Mouse (Mus musculus) MEL (cell line): ENCODE data around the gene Btbd1. TPM values are rescaled to one million over a fixed set of nuclear protein-coding genes. Genes with fewer than 3 reads are reported as not detected.

Experiments used
- DNase-seq: peaks from one replicate; pipeline ENCODE4 v3.0.0; 2011; ENCODE audit warnings: low read depth, low spot score
- H3K27ac ChIP-seq: 2 replicates; pipeline ENCODE4 v1.5.1; 2012; ENCODE audit warnings: low read depth, mild to moderate bottlenecking, control low read depth, low read length, moderate library complexity; ENCODE audit not compliant: control insufficient read depth
- H3K27me3 ChIP-seq, 2 experiments: fragments of 150-350 bp in 1 of 2; sonication (generic) in 1 of 2; 2 replicates each; pipeline ENCODE4 v1.6.1; 2012; ENCODE audit warnings: low read length in 2 of 2, mild to moderate bottlenecking in 2 of 2, improper control_type of control experiment in 1 of 2, moderate library complexity in 1 of 2; ENCODE audit not compliant: insufficient read depth in 2 of 2, control insufficient read depth in 1 of 2
- H3K36me3 ChIP-seq, 2 experiments: 2 replicates each; pipeline ENCODE4 v1.6.1; 2012 to 2014; ENCODE audit warnings: low read length in 2 of 2, improper control_type of control experiment in 1 of 2, inconsistent platforms in 1 of 2, mild to moderate bottlenecking in 1 of 2; ENCODE audit not compliant: insufficient read depth in 2 of 2, control insufficient read depth in 1 of 2
- H3K4me1 ChIP-seq, 2 experiments: fragments of 150-350 bp in 1 of 2; sonication (generic) in 1 of 2; 2 replicates each; pipeline ENCODE4 v1.6.1; 2012; ENCODE audit warnings: low read length in 2 of 2, improper control_type of control experiment in 1 of 2, mild to moderate bottlenecking in 1 of 2; ENCODE audit not compliant: insufficient read depth in 2 of 2, control insufficient read depth in 1 of 2
- H3K4me3 ChIP-seq, 2 experiments: fragments of 150-350 bp in 1 of 2; sonication (generic) in 1 of 2; 2 replicates each; pipeline ENCODE4 v1.5.1; 2012; ENCODE audit warnings: low read depth in 2 of 2, low read length in 2 of 2, mild to moderate bottlenecking in 2 of 2, moderate library complexity in 2 of 2, control low read depth in 1 of 2, improper control_type of control experiment in 1 of 2; ENCODE audit not compliant: control insufficient read depth in 1 of 2, insufficient read depth in 1 of 2
- H3K79me2 ChIP-seq: 2 replicates; pipeline ENCODE4 v1.6.1; 2012; ENCODE audit warnings: mild to moderate bottlenecking, low read length, moderate library complexity; ENCODE audit not compliant: control insufficient read depth, poor library complexity, insufficient read depth
- H3K9ac ChIP-seq: 2 replicates; pipeline ENCODE4 v1.6.1; 2012; ENCODE audit warnings: low read depth, mild to moderate bottlenecking, control low read depth, low read length, moderate library complexity; ENCODE audit not compliant: control insufficient read depth, poor library complexity, severe bottlenecking
- H3K9me3 ChIP-seq: fragments of 150-350 bp; sonication (generic); replicated peaks from 2 replicates; pipeline ENCODE4 v1.6.1; 2012; ENCODE audit warnings: mild to moderate bottlenecking, low read length, improper control_type of control experiment, moderate library complexity; ENCODE audit not compliant: insufficient read depth
- BHLHE40 ChIP-seq: IDR thresholded peaks from 2 replicates; pipeline ENCODE4 v1.6.1; 2012; ENCODE audit warnings: low read depth, mild to moderate bottlenecking, inconsistent platforms, low read length, improper control_type of control experiment, borderline replicate concordance
- CHD1 ChIP-seq: IDR thresholded peaks from 2 replicates; pipeline ENCODE4 v1.6.1; 2012; ENCODE audit warnings: low read depth, mild to moderate bottlenecking, inconsistent platforms, low read length, improper control_type of control experiment
- CTCF ChIP-seq, 3 experiments: IDR thresholded peaks in 2 of 3; conservative IDR thresholded peaks in 1 of 3; 2 replicates each; pipeline ENCODE4 v1.5.1; 2011 to 2012; ENCODE audit warnings: low read length in 3 of 3, low read depth in 2 of 3, mild to moderate bottlenecking in 2 of 3, improper control_type of control experiment in 1 of 3, inconsistent platforms in 1 of 3, mixed read lengths in 1 of 3, moderate library complexity in 1 of 3; ENCODE audit not compliant: control insufficient read depth in 1 of 3, insufficient read depth in 1 of 3, poor library complexity in 1 of 3, severe bottlenecking in 1 of 3
- EP300 ChIP-seq, 2 experiments: IDR thresholded peaks; 2 replicates each; pipeline ENCODE4 v1.6.1; 2011; ENCODE audit warnings: improper control_type of control experiment in 2 of 2, low read length in 2 of 2, low read depth in 1 of 2, mild to moderate bottlenecking in 1 of 2
- ETS1 ChIP-seq: IDR thresholded peaks from 2 replicates; pipeline ENCODE4 v1.6.1; 2012; ENCODE audit warnings: low read depth, mild to moderate bottlenecking, inconsistent platforms, low read length, improper control_type of control experiment, moderate library complexity
- GATA1 ChIP-seq: IDR thresholded peaks from 2 replicates; pipeline ENCODE4 v1.6.1; 2011; ENCODE audit warnings: low read depth, low read length, improper control_type of control experiment
- HCFC1 ChIP-seq: IDR thresholded peaks from 2 replicates; pipeline ENCODE4 v1.6.1; 2012; ENCODE audit warnings: low read depth, mild to moderate bottlenecking, inconsistent platforms, low read length, improper control_type of control experiment, moderate library complexity
- JUND ChIP-seq: IDR thresholded peaks from 2 replicates; pipeline ENCODE4 v1.6.1; 2011; ENCODE audit warnings: low read depth, mild to moderate bottlenecking, improper control_type of control experiment, low read length
- MAFK ChIP-seq: IDR thresholded peaks from 2 replicates; pipeline ENCODE4 v1.6.1; 2011; ENCODE audit warnings: low read depth, mild to moderate bottlenecking, low read length, improper control_type of control experiment, borderline replicate concordance
- MAX ChIP-seq: IDR thresholded peaks from 2 replicates; pipeline ENCODE4 v1.6.1; 2011; ENCODE audit warnings: low read length, improper control_type of control experiment
- MAZ ChIP-seq: IDR thresholded peaks from 2 replicates; pipeline ENCODE4 v1.6.1; 2012; ENCODE audit warnings: low read depth, mild to moderate bottlenecking, inconsistent platforms, low read length, improper control_type of control experiment
- MEF2A ChIP-seq: IDR thresholded peaks from 2 replicates; pipeline ENCODE4 v1.6.1; 2014; ENCODE audit warnings: low read depth, mild to moderate bottlenecking, inconsistent platforms, low read length, improper control_type of control experiment; ENCODE audit not compliant: poor library complexity, insufficient replicate concordance, severe bottlenecking; ENCODE audit errors: extremely low read depth
- MYB ChIP-seq: IDR thresholded peaks from 2 replicates; pipeline ENCODE4 v1.6.1; 2011; ENCODE audit warnings: mild to moderate bottlenecking, low read depth, low read length, improper control_type of control experiment
- NRF1 ChIP-seq: IDR thresholded peaks from 2 replicates; pipeline ENCODE4 v1.6.1; 2014; ENCODE audit warnings: low read depth, mild to moderate bottlenecking, inconsistent platforms, low read length, improper control_type of control experiment, moderate library complexity; ENCODE audit not compliant: poor library complexity, insufficient read depth, severe bottlenecking
- POLR2AphosphoS2 ChIP-seq: IDR thresholded peaks from 2 replicates; pipeline ENCODE4 v1.6.1; 2011; ENCODE audit warnings: low read length, improper control_type of control experiment
- POLR2AphosphoS5 ChIP-seq: IDR thresholded peaks from 2 replicates; pipeline ENCODE4 v1.6.1; 2012; ENCODE audit warnings: low read depth, borderline replicate concordance, mild to moderate bottlenecking, inconsistent platforms, low read length, moderate library complexity, mixed read lengths
- RAD21 ChIP-seq: IDR thresholded peaks from 2 replicates; pipeline ENCODE4 v1.6.1; 2011; ENCODE audit warnings: mild to moderate bottlenecking, low read depth, low read length, improper control_type of control experiment
- RCOR1 ChIP-seq: IDR thresholded peaks from 2 replicates; pipeline ENCODE4 v1.6.1; 2012; ENCODE audit warnings: low read depth, mild to moderate bottlenecking, inconsistent platforms, low read length, improper control_type of control experiment
- SIN3A ChIP-seq: IDR thresholded peaks from 2 replicates; pipeline ENCODE4 v1.6.1; 2012; ENCODE audit warnings: low read length, improper control_type of control experiment, inconsistent platforms
- TAL1 ChIP-seq: IDR thresholded peaks from 2 replicates; pipeline ENCODE4 v1.6.1; 2012; ENCODE audit warnings: mild to moderate bottlenecking, inconsistent platforms, low read length, moderate library complexity, mixed read lengths
- TBP ChIP-seq: IDR thresholded peaks from 2 replicates; pipeline ENCODE4 v1.8.0; 2011; ENCODE audit warnings: low read depth, low read length, improper control_type of control experiment
- USF1 ChIP-seq: IDR thresholded peaks from 2 replicates; pipeline ENCODE4 v1.6.1; 2014; ENCODE audit warnings: low read depth, mild to moderate bottlenecking, inconsistent platforms, low read length, improper control_type of control experiment, moderate library complexity
- ZC3H11A ChIP-seq: IDR thresholded peaks from 2 replicates; pipeline ENCODE4 v1.6.1; 2012; ENCODE audit warnings: low read depth, mild to moderate bottlenecking, inconsistent platforms, low read length, improper control_type of control experiment
- ZKSCAN1 ChIP-seq: IDR thresholded peaks from 2 replicates; pipeline ENCODE4 v1.6.1; 2012; ENCODE audit warnings: low read depth, mild to moderate bottlenecking, inconsistent platforms, low read length, improper control_type of control experiment, moderate library complexity
- ZMIZ1 ChIP-seq: IDR thresholded peaks from 2 replicates; pipeline ENCODE4 v1.6.1; 2012; ENCODE audit warnings: low read depth, mild to moderate bottlenecking, inconsistent platforms, low read length, improper control_type of control experiment, moderate library complexity
- polyA plus RNA-seq, 2 experiments: library from polyadenylated mRNA; stranded (reverse) in 1 of 2; unstranded in 1 of 2; fragments of >175 nt in 1 of 2; fragments of >200 nt in 1 of 2; gene quantifications; 2 replicates each; pipeline versions ENCODE4 v1.2.1 to v1.2.4; 2012; ENCODE audit warnings: low replicate concordance in 2 of 2, low read depth in 1 of 2; ENCODE audit not compliant: insufficient read length in 2 of 2, insufficient read depth in 1 of 2, missing spikeins in 1 of 2
- total RNA-seq: library from RNA; depleted of rRNA; stranded (reverse); fragments of 300-350 nt; gene quantifications from 2 replicates; pipeline ENCODE4 v1.2.3, GENCODE M21; 2012

Gene Btbd1
- total and polyA plus RNA-seq, 3 experiments = 31.0 to 62.0 TPM; not detected in 1

DNA sequence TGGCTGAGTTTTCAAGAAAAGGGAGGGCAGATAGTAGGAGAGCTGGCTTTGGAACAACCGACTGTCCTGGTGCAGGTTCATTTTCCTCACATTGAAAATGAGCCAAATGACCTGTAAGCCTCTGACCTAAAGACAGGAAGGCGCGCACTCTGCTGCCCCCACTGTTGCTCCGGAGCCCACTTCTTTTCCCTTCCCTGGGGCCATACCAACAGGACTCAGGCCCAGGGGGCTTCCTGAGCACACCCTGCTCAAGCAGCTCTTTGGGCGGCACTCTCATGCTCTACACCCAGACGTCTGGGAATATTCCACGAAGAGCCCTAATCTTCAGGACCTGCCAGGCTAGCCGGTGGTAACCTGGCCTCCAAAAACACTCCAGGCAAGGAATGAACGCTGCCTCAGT is 29.0 kb upstream of the Btbd1 start:
- H3K9ac ChIP-seq = no peak overlapping the region
- H3K27ac ChIP-seq = no peak overlapping the region
- no peaks in the 10 kb centered on the region for H3K9me3 ChIP-seq
- H3K4me1 ChIP-seq = peaks cover 0 to 11% of the 10 kb centered on the region in 2 experiments; a peak in 3 of 4 replicates
- no peaks in the 10 kb centered on the region; a peak in 1 of 4 replicates for H3K36me3 ChIP-seq
- H3K79me2 ChIP-seq = no peaks in the 10 kb centered on the region
- H3K4me3 ChIP-seq = no peak overlapping the region
- no peaks in the 10 kb centered on the region for H3K27me3 ChIP-seq
- TF ChIP-seq CHD1 (no peak), CTCF (IDR thresholded peaks at IDR 0.05 in 2 of 3, conservative IDR thresholded peaks at IDR 0.05 in 1 of 3; ENCODE audit: control insufficient read depth in 1 of 3, insufficient read depth in 1 of 3, low read depth in 2 of 3, low read length in 3 of 3, poor library complexity in 1 of 3, severe bottlenecking in 1 of 3) (no peak), USF1 (no peak), JUND (no peak), EP300 (IDR thresholded peaks at IDR 0.05; ENCODE audit: low read depth in 1 of 2, low read length in 2 of 2) (no peak), GATA1 (no peak)
- DNase-seq = no peak

DNA sequence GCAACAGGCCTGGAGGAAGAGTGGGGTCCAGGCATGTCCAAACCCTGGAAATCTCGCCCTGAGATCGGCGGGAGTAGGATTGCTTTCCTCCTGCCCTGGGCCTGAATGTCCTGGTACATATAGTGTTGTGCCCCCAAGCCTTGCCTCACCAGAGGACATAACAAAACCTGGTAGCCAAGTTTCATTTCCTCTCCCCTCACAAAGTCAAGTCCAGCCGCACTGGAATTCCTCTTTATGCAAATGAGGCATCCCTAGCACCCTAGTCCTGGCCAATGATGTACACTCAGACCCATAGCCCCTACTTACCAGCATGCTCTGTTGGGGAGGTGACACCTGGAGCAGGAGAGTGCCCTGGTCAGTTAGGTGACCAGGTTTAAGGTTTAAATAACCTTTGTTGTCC is 27.0 kb upstream of the Btbd1 start:
- Histone ChIP-seq H3K79me2 (no peaks in the 10 kb centered on the region), H3K36me3 (no peaks in the 10 kb centered on the region; a peak in 1 of 4 replicates), H3K9me3 (no peaks in the 10 kb centered on the region), H3K27me3 (no peaks in the 10 kb centered on the region), H3K4me1 (peaks cover 0 to 5% of the 10 kb centered on the region in 2 experiments; a peak in 2 of 4 replicates), H3K27ac (no peak overlapping the region), H3K4me3 (no peak overlapping the region), H3K9ac (no peak overlapping the region)
- TF ChIP-seq TBP = no peak
- no peak for TF ChIP-seq RAD21
- no peak for TF ChIP-seq MYB
- no peak for TF ChIP-seq NRF1
- no peak for TF ChIP-seq ZKSCAN1
- TF ChIP-seq ZMIZ1 = no peak
- TF ChIP-seq MAFK = no peak
- no peak for TF ChIP-seq EP300 (IDR thresholded peaks at IDR 0.05; ENCODE audit: low read depth in 1 of 2, low read length in 2 of 2)
- TF ChIP-seq MAZ = no peak
- TF ChIP-seq HCFC1 = no peak
- TF ChIP-seq JUND = no peak
- no peak for DNase-seq

DNA sequence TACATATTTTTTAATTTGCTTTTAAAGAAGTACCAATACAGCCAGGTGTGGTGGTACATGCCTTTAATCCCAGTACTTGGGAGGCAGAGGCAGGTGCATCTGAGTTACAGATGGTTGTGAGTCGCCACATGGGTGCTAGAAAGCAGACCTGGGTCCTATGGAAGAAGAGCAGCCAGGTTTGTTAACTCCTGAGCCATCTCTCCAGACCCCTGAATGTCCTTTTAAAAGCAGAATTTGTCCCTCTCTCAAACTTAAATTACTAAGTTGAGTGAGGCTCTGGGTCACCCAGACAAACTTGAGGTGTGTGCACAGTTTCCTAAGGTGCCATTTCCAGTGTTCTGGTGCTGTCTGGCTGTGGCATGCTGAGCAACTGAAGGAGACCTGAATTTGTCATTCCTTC is 26.5 kb upstream of the Btbd1 start, which contains the start of gene Gm10160:
Gm10160 (minus strand) TSS at position 101 of the 400 bp plus-strand sequence.
- H3K27ac ChIP-seq = no peak within 1 kb of the TSS
- no peaks in the 10 kb centered on the region for H3K27me3 ChIP-seq
- no peak within 1 kb of the TSS for H3K4me3 ChIP-seq
- H3K79me2 ChIP-seq = no peaks in the 10 kb centered on the region
- no peak for DNase-seq
- peaks cover 0 to 1% of the 10 kb centered on the region in 2 experiments; a peak in 1 of 4 replicates for H3K4me1 ChIP-seq
- TF ChIP-seq TBP (no peak), POLR2AphosphoS5 (no peak), ZC3H11A (no peak), CTCF (IDR thresholded peaks at IDR 0.05 in 2 of 3, conservative IDR thresholded peaks at IDR 0.05 in 1 of 3; ENCODE audit: control insufficient read depth in 1 of 3, insufficient read depth in 1 of 3, low read depth in 2 of 3, low read length in 3 of 3, poor library complexity in 1 of 3, severe bottlenecking in 1 of 3) (no peak), MEF2A (no peak), TAL1 (no peak), MAX (no peak), SIN3A (no peak), MAFK (no peak), POLR2AphosphoS2 (no peak), ETS1 (no peak), RCOR1 (no peak), BHLHE40 (no peak)
- H3K9ac ChIP-seq = no peak within 1 kb of the TSS
- H3K36me3 ChIP-seq = no peaks in the 10 kb centered on the region; a peak in 1 of 4 replicates
- no peaks in the 10 kb centered on the region for H3K9me3 ChIP-seq
